ENCODE assay signal across 16 mouse cellular contexts in the genomic region with DNA sequence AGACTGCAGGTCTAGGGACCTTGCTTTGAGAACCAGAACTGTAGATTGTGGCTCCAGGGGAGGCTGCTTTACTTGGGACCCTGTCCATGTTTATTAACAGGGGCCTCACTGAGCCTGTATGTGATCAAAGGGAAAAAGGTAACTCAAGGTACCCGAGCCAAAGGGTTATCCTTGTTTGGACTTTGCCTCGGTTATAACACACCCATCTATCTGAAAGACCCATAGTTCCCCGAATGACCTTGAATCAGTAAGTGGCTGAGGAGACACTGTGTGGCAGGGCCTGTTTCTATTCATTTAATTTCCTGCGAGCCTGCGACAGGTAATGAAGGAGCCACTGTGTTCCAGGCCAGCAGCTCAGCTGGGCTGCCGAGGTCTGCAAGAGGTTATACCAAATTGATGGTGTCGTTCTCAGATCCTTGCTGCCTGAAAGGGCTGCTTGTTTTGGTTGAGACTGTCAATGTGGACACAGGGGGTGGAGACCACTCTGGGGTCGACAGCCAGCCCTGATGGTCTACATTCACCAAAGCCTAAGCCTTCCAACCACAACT. TPM values are rescaled to one million over a fixed set of nuclear protein-coding genes. Genes with fewer than 3 reads are reported as not detected.
DNase-seq lines count a peak whose midpoint lies in the region; ATAC-seq lines count a peak whose summit lies in the region.
"Had no signal": no experiment of that assay in that cellular context is flagged by ENCODE, and none has a peak within 500 bp of the region (broad histone marks: within the 10 kb centered on the region; RNA-seq: fewer than 3 reads in every experiment).

No protein-coding gene starts in this region.

- no peaks in the 10 kb centered on the region; the same call in 1 of the 2 replicates for H3K36me3 ChIP-seq in hindbrain, embryonic 16.5 days (ENCODE audit: control insufficient read depth, insufficient read depth, low read length)
- peaks cover 30% of the 10 kb centered on the region for H3K36me3 ChIP-seq in hindbrain, embryonic 10.5 days
- no peaks in the 10 kb centered on the region for H3K36me3 ChIP-seq in lung, embryonic 15.5 days
- no peaks in the 10 kb centered on the region for H3K36me3 ChIP-seq in intestine, embryonic 16.5 days (ENCODE audit: control insufficient read depth, insufficient read depth, low read length)
- H3K36me3 ChIP-seq in midbrain, embryonic 15.5 days (replicated peaks): no peaks in the 10 kb centered on the region
- H3K36me3 ChIP-seq in kidney, embryonic 16.5 days (ENCODE audit: insufficient read depth, low read length): 0 out of 2 replicates have a peak, but pooled peaks cover 6% of the 10 kb centered on the region

- H3K27ac ChIP-seq in hindbrain, embryonic 16.5 days (ENCODE audit: low read depth, low read length): 0 out of 2 replicates have a peak overlapping the region, but pooled peaks have one; percentile 23
- no peak overlapping the region for H3K27ac ChIP-seq in hindbrain, embryonic 10.5 days
- peak overlapping the region; percentile 43 for H3K27ac ChIP-seq in lung, embryonic 15.5 days
- H3K27ac ChIP-seq in intestine, embryonic 16.5 days (ENCODE audit: low read length): no peak overlapping the region
- peak overlapping the region; percentile 63; the same call in 1 of the 2 replicates for H3K27ac ChIP-seq in midbrain, embryonic 15.5 days
- H3K27ac ChIP-seq in kidney, embryonic 16.5 days (ENCODE audit: low read length): no peak overlapping the region
- H3K27ac ChIP-seq: forebrain, embryonic 15.5 days; liver, embryonic 15.5 days; macrophage; stomach, postnatal 0 days had no signal

- no peak overlapping the region for H3K4me3 ChIP-seq in hindbrain, embryonic 16.5 days (ENCODE audit: low read length)
- no peak overlapping the region for H3K4me3 ChIP-seq in hindbrain, embryonic 10.5 days
- H3K4me3 ChIP-seq in lung, embryonic 15.5 days: no peak overlapping the region
- H3K4me3 ChIP-seq in intestine, embryonic 16.5 days (ENCODE audit: low read length): no peak overlapping the region
- no peak overlapping the region for H3K4me3 ChIP-seq in midbrain, embryonic 15.5 days
- no peak overlapping the region for H3K4me3 ChIP-seq in kidney, embryonic 16.5 days (ENCODE audit: low read length)
- H3K4me3 ChIP-seq: forebrain, embryonic 15.5 days; heart, embryonic 13.5 days; liver, embryonic 15.5 days had no signal

- H3K4me1 ChIP-seq in hindbrain, embryonic 16.5 days (ENCODE audit: control insufficient read depth, insufficient read depth, low read depth, low read length): no peaks in the 10 kb centered on the region; the same call in 1 of the 2 replicates
- H3K4me1 ChIP-seq in hindbrain, embryonic 10.5 days (replicated peaks): 0 out of 2 replicates have a peak, but pooled peaks cover 5% of the 10 kb centered on the region
- H3K4me1 ChIP-seq in lung, embryonic 15.5 days: no peaks in the 10 kb centered on the region
- no peaks in the 10 kb centered on the region for H3K4me1 ChIP-seq in intestine, embryonic 16.5 days (ENCODE audit: control insufficient read depth, insufficient read depth, low read length)
- peaks cover 27% of the 10 kb centered on the region for H3K4me1 ChIP-seq in midbrain, embryonic 15.5 days
- H3K4me1 ChIP-seq in kidney, embryonic 16.5 days (ENCODE audit: insufficient read depth, low read length): no peaks in the 10 kb centered on the region
- H3K4me1 ChIP-seq: forebrain, embryonic 15.5 days had no signal

- H3K4me2 ChIP-seq in hindbrain, embryonic 16.5 days (ENCODE audit: low read length): no peak overlapping the region
- no peak overlapping the region for H3K4me2 ChIP-seq in lung, embryonic 15.5 days
- H3K4me2 ChIP-seq in intestine, embryonic 16.5 days (ENCODE audit: low read depth, low read length): no peak overlapping the region
- H3K4me2 ChIP-seq in midbrain, embryonic 15.5 days: no peak overlapping the region
- H3K4me2 ChIP-seq in kidney, embryonic 16.5 days (replicated peaks; ENCODE audit: low read depth, low read length): no peak overlapping the region
- H3K4me2 ChIP-seq: forebrain, embryonic 15.5 days; heart, embryonic 13.5 days; liver, embryonic 15.5 days had no signal

- H3K9ac ChIP-seq in hindbrain, embryonic 16.5 days (ENCODE audit: low read depth, low read length): no peak overlapping the region
- no peak overlapping the region for H3K9ac ChIP-seq in lung, embryonic 15.5 days
- H3K9ac ChIP-seq in intestine, embryonic 16.5 days (ENCODE audit: low read depth, low read length): no peak overlapping the region
- H3K9ac ChIP-seq in midbrain, embryonic 15.5 days: no peak overlapping the region
- no peak overlapping the region for H3K9ac ChIP-seq in kidney, embryonic 16.5 days (replicated peaks; ENCODE audit: low read length)
- H3K9ac ChIP-seq: forebrain, embryonic 15.5 days; heart, embryonic 13.5 days; liver, embryonic 15.5 days had no signal

- no peaks in the 10 kb centered on the region for H3K27me3 ChIP-seq in hindbrain, embryonic 16.5 days (replicated peaks; ENCODE audit: control insufficient read depth, insufficient read depth, low read length)
- no peaks in the 10 kb centered on the region for H3K27me3 ChIP-seq in hindbrain, embryonic 10.5 days (ENCODE audit: insufficient read depth, poor library complexity, severe bottlenecking)
- no peaks in the 10 kb centered on the region for H3K27me3 ChIP-seq in lung, embryonic 15.5 days
- H3K27me3 ChIP-seq in intestine, embryonic 16.5 days (replicated peaks; ENCODE audit: control insufficient read depth, insufficient read depth, low read length): no peaks in the 10 kb centered on the region
- no peaks in the 10 kb centered on the region for H3K27me3 ChIP-seq in midbrain, embryonic 15.5 days (replicated peaks)
- no peaks in the 10 kb centered on the region for H3K27me3 ChIP-seq in kidney, embryonic 16.5 days (ENCODE audit: insufficient read depth, low read length)
- H3K27me3 ChIP-seq: forebrain, embryonic 15.5 days; heart, embryonic 13.5 days; liver, embryonic 15.5 days had no signal

- no peak for ATAC-seq in hindbrain, embryonic 16.5 days
- no peak for ATAC-seq in lung, embryonic 15.5 days (ENCODE audit: borderline replicate concordance, extremely low read depth, low FRiP score, low TSS enrichment)
- ATAC-seq in intestine, embryonic 16.5 days: peak; percentile 64
- no peak for ATAC-seq in midbrain, embryonic 15.5 days (replicated peaks)
- ATAC-seq in megakaryocyte, adult 5-6 weeks (ENCODE audit: poor library complexity, severe bottlenecking): no peak
- ATAC-seq in kidney, embryonic 16.5 days (ENCODE audit: low FRiP score, low TSS enrichment): no peak
- ATAC-seq: forebrain, embryonic 15.5 days had no signal

- DNase-seq in hindbrain, embryonic 10.5 days (ENCODE audit: low spot score): no peak
- no peak for DNase-seq in lung, postnatal 25 days (ENCODE audit: low spot score)
- DNase-seq: adrenal gland, postnatal 25 days; cerebellum, adult 2 months; layer of hippocampus, adult 9-11 months had no signal

- WGBS in hindbrain, embryonic 16.5 days: 78% methylated on average over 8 of the region's 8 CpGs
- 73% methylated on average over 8 of the region's 8 CpGs for WGBS in hindbrain, embryonic 10.5 days
- WGBS in lung, embryonic 15.5 days: 49% methylated on average over 8 of the region's 8 CpGs
- 50% methylated on average over 8 of the region's 8 CpGs for WGBS in intestine, embryonic 16.5 days
- 80% methylated on average over 8 of the region's 8 CpGs for WGBS in midbrain, embryonic 15.5 days
- WGBS in kidney, embryonic 16.5 days: 51% methylated on average over 8 of the region's 8 CpGs

- no peaks in the 10 kb centered on the region for H3K9me3 ChIP-seq in hindbrain, embryonic 16.5 days (ENCODE audit: control insufficient read depth, low read length)
- H3K9me3 ChIP-seq in hindbrain, embryonic 10.5 days: no peaks in the 10 kb centered on the region
- no peaks in the 10 kb centered on the region for H3K9me3 ChIP-seq in lung, embryonic 15.5 days
- no peaks in the 10 kb centered on the region for H3K9me3 ChIP-seq in intestine, embryonic 16.5 days (ENCODE audit: control insufficient read depth, low read length)
- no peaks in the 10 kb centered on the region for H3K9me3 ChIP-seq in midbrain, embryonic 15.5 days
- H3K9me3 ChIP-seq in kidney, embryonic 16.5 days (ENCODE audit: low read length): no peaks in the 10 kb centered on the region
- H3K9me3 ChIP-seq: forebrain, embryonic 15.5 days; heart, embryonic 13.5 days; liver, embryonic 15.5 days had no signal

RNA-seq across cellular contexts. Expression of a gene that starts 34.6 kb away (rescaled TPM):
- 41.9 and 46.2 TPM in 2 replicates for polyA plus RNA-seq in hindbrain, embryonic 16.5 days (2015; fragmentation: Nextera tagmentation; extraction: Ambion mirVana)
- polyA plus RNA-seq in hindbrain, embryonic 10.5 days (2016; fragmentation: Nextera tagmentation; extraction: Ambion mirVana): 64.5 and 68.8 TPM in 2 replicates
- 55.6 and 57.2 TPM in 2 replicates for polyA plus RNA-seq in lung, embryonic 15.5 days (2015; fragmentation: Nextera tagmentation; extraction: Ambion mirVana)
- 36.9 and 43.0 TPM in 2 replicates for polyA plus RNA-seq in intestine, embryonic 16.5 days (2015; fragmentation: Nextera tagmentation; extraction: Ambion mirVana)
- polyA plus RNA-seq in midbrain, embryonic 15.5 days (2015; fragmentation: Nextera tagmentation; extraction: Ambion mirVana): 53.8 and 54.5 TPM in 2 replicates
- total RNA-seq in megakaryocyte, adult 5-6 weeks (2015): 28.9 and 31.7 TPM in 2 replicates
- total RNA-seq in megakaryocyte, adult 5-6 weeks (2017): 25.4 and 31.8 TPM in 2 replicates
- 61.3 and 63.0 TPM in 2 replicates for polyA plus RNA-seq in kidney, embryonic 16.5 days (2015; fragmentation: Nextera tagmentation; extraction: Ambion mirVana)

Comparison
In these comparisons a context has a peak if more than half of its experiments do, and no peak if none do; other contexts are left out.
1. H3K27ac ChIP-seq: peak in hindbrain, embryonic 16.5 days (single experiment), lung, embryonic 15.5 days (single experiment) and midbrain, embryonic 15.5 days (single experiment); none in hindbrain, embryonic 10.5 days (single experiment), intestine, embryonic 16.5 days (single experiment) and kidney, embryonic 16.5 days (single experiment).